Mouse (Mus musculus): ENCODE data around the gene Mark3. TPM values are rescaled to one million over a fixed set of nuclear protein-coding genes. Genes with fewer than 3 reads are reported as not detected.

Mark3 gene
- polyA plus RNA-seq, 1 experiment = 112 TPM

- no peak for TF ChIP-seq POLR2A (IDR thresholded peaks at IDR 0.05; ENCODE audit: borderline replicate concordance, extremely low read depth, insufficient read depth, insufficient read length, poor library complexity, severe bottlenecking)
- TF ChIP-seq CTCF (IDR thresholded peaks at IDR 0.05; ENCODE audit: borderline replicate concordance, extremely low read depth, insufficient read depth, insufficient read length) = no peak
- DNase-seq (ENCODE audit: low read depth) = peak; percentile 87
These were observed 117.1 kb downstream of the Mark3 start for GRCm38 (mm10) chr12:111691346-111691872.

DNA sequence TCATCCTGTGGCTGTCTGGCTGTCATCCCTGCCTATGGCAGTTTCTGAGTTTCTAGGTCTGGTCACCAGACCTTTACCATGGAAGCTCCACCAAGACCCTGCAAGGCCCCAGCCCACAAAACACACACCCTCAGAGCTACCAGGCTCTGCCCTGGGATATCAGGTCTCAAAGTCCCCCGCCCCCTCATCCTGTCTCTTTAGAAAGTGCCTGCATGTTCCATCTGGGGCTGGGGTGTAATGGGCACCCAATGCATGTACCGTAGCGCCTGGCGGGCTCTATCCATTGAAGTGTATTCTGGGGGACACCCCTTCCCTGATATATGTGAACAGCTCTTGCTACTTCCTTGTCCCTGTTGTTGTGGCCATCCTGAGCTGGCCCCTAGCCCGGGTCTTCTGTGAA is 118.6 kb downstream of the Mark3 start:
- DNase-seq (ENCODE audit: low read depth) = peak; percentile 52
- no peak for TF ChIP-seq POLR2A (IDR thresholded peaks at IDR 0.05; ENCODE audit: borderline replicate concordance, extremely low read depth, insufficient read depth, insufficient read length, poor library complexity, severe bottlenecking)
- TF ChIP-seq CTCF (IDR thresholded peaks at IDR 0.05; ENCODE audit: borderline replicate concordance, extremely low read depth, insufficient read depth, insufficient read length) = no peak

DNA sequence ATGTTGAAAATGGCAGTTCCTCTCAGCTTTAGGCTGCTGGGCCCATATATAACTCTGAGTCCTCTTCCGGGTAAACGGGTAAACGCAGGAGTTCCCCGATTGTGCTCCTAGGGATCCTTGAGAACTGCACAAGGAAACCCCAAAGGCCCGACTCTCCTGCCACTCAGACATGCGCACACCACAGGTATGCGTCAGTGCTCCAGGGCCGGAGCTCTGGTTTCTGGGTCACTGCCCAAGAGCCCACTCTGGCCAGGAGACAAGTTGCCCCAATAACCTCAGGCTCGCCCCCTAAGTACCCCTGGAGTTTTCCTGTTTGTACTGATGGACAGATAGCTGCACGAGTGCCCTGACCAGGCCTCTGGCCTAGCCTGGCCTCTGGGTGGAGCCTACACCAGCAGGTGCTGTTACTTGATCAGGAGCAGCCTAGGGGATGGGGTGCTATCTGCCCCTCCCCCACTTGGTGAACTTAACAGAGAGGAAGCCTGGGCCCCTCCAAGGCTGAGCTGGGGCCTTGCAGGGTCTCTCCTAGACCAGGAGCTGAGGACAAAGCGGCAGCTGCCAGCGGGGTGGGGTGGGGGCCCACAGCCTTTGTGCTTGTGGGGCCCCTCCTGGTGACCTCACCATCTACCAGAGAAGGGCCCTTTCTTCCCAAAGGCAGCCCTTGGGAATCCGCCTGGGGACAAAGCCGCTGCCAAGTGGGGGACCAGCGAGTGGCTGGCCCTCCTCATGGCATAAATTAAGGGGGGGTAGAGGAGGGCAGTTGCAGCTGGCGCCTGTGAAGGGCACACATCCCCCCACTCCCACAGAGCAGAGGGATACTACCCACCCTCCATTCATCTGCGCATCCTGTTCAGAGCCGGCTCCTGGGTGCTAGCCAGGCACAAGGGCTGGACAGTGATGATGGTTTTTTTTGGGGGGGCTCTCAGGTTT is 119.3 kb downstream of the Mark3 start:
- DNase-seq (ENCODE audit: low read depth) = peak; percentile 98
- TF ChIP-seq POLR2A (IDR thresholded peaks at IDR 0.05; ENCODE audit: borderline replicate concordance, extremely low read depth, insufficient read depth, insufficient read length, poor library complexity, severe bottlenecking) (no peak), CTCF (IDR thresholded peaks at IDR 0.05; ENCODE audit: borderline replicate concordance, extremely low read depth, insufficient read depth, insufficient read length) (no peak)

DNA sequence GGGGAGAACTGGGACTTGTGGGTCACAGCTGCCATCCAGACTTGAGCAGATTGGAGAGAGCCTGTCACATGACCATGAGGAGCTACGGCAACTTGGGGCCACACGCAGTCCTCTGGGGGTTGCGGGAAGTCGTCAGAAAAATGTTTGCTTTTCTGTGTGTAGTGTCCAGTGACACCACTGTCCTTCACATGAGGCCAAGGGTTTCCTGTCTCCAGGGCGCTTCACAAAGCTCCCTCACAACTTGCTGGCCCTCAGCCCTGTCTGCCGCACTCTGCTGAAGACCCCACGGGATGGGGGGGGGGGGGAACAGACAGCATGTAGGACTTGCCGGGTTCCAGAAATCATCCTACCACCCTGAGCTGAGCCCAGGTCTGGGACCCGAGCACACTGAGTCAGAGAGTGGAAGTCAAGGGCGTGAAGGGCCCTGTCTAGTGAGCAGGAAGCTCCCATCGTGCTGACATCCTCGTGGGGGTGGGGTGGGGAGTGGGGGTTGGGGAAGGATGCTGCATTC is 120.0 kb downstream of the Mark3 start:
- no peak for DNase-seq (ENCODE audit: low read depth)

DNA sequence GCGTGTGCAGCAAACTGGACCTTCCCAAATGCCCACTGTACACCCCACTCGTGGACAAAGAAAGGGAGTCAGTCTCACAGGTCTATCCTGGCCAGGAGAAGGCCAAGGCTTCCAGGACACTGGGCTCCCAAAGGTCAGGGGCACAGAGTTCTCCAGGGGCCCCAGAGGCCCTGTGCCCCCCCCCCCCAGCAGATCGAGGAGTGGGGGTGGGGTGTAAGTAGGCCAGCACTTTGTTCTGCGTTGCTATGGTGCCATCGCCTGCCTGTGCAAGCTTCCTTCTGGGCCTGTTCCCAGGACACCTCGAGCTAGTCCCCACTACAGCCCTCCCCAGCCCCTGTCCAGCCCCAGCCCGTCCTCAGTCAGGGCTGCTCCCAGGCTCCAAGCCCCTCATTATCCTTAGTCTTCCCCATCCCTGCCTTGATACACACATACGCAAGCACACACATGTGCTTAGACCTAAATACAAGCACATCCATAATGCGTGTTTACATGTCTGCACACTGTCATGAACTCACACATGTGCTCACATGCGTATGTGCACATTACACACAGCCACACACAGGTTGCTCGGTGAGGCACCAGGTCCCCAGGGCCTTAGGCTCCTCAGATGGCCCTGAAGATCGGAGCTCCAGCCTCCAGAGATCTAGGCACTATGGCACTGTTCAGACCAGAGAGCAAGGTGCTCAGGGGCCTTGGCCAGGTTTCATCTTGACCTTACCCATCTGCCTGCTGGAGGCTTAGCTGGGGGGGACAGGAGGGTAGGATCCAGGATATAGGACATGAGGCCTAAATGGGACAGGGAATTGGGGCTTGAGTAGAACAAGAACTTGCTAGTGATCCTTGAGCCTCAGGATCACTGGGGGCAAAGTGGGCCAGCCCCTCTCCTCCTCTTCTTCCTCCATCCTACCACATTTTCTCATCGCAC is 120.8 kb downstream of the Mark3 start:
- no peak for TF ChIP-seq POLR2A (IDR thresholded peaks at IDR 0.05; ENCODE audit: borderline replicate concordance, extremely low read depth, insufficient read depth, insufficient read length, poor library complexity, severe bottlenecking)
- no peak for TF ChIP-seq CTCF (IDR thresholded peaks at IDR 0.05; ENCODE audit: borderline replicate concordance, extremely low read depth, insufficient read depth, insufficient read length)
- peak; percentile 91 for DNase-seq (ENCODE audit: low read depth)

More for the DNA sequence above, 120.0 kb downstream of the Mark3 start:
- no peak for TF ChIP-seq CTCF (IDR thresholded peaks at IDR 0.05; ENCODE audit: borderline replicate concordance, extremely low read depth, insufficient read depth, insufficient read length)
- TF ChIP-seq POLR2A (IDR thresholded peaks at IDR 0.05; ENCODE audit: borderline replicate concordance, extremely low read depth, insufficient read depth, insufficient read length, poor library complexity, severe bottlenecking) = no peak

DNA sequence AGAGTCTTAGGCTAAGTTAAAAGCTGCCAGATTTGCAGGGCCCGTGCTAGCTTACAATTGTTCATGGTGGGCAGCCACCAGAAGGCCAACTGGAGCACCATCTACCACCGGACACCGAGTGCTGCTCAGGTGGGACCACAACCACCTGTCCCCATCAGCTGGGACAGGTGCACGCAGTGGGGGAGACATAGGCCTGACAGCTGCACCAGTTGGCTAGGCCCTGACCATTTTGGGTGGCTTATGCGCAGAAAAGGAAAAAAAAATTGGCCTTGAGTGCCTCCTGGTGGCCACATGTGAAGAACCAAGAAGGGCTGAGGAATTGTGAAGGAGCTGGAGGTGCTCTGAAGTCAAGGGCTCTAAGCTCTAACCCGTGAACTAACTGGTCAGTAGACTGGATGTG is 121.9 kb downstream of the Mark3 start:
- TF ChIP-seq CTCF (IDR thresholded peaks at IDR 0.05; ENCODE audit: borderline replicate concordance, extremely low read depth, insufficient read depth, insufficient read length) = peak; percentile 82
- TF ChIP-seq POLR2A (IDR thresholded peaks at IDR 0.05; ENCODE audit: borderline replicate concordance, extremely low read depth, insufficient read depth, insufficient read length, poor library complexity, severe bottlenecking) = no peak
- peak; percentile 89 for DNase-seq (ENCODE audit: low read depth)

- TF ChIP-seq CTCF (IDR thresholded peaks at IDR 0.05; ENCODE audit: borderline replicate concordance, extremely low read depth, insufficient read depth, insufficient read length) = no peak
- TF ChIP-seq POLR2A (IDR thresholded peaks at IDR 0.05; ENCODE audit: borderline replicate concordance, extremely low read depth, insufficient read depth, insufficient read length, poor library complexity, severe bottlenecking) = no peak
- no peak for DNase-seq (ENCODE audit: low read depth)
These were observed 123.4 kb downstream of the Mark3 start for GRCm38 (mm10) chr12:111697708-111698107.

- no peak for DNase-seq (ENCODE audit: low read depth)
- TF ChIP-seq CTCF (IDR thresholded peaks at IDR 0.05; ENCODE audit: borderline replicate concordance, extremely low read depth, insufficient read depth, insufficient read length) (no peak), POLR2A (IDR thresholded peaks at IDR 0.05; ENCODE audit: borderline replicate concordance, extremely low read depth, insufficient read depth, insufficient read length, poor library complexity, severe bottlenecking) (no peak)
These were observed 124.1 kb downstream of the Mark3 start for GRCm38 (mm10) chr12:111698346-111698913.

- DNase-seq (ENCODE audit: low read depth) = no peak
- TF ChIP-seq CTCF (IDR thresholded peaks at IDR 0.05; ENCODE audit: borderline replicate concordance, extremely low read depth, insufficient read depth, insufficient read length) = no peak
- TF ChIP-seq POLR2A (IDR thresholded peaks at IDR 0.05; ENCODE audit: borderline replicate concordance, extremely low read depth, insufficient read depth, insufficient read length, poor library complexity, severe bottlenecking) = no peak
These were observed 125.2 kb downstream of the Mark3 start for GRCm38 (mm10) chr12:111699542-111699941.

GRCm38 (mm10) chr12:111700920-111701458 is 126.7 kb downstream of the Mark3 start:
- TF ChIP-seq CTCF (IDR thresholded peaks at IDR 0.05; ENCODE audit: borderline replicate concordance, extremely low read depth, insufficient read depth, insufficient read length) (no peak), POLR2A (IDR thresholded peaks at IDR 0.05; ENCODE audit: borderline replicate concordance, extremely low read depth, insufficient read depth, insufficient read length, poor library complexity, severe bottlenecking) (no peak)

More at GRCm38 (mm10) chr12:111700920-111701458, 126.7 kb downstream of the Mark3 start:
- DNase-seq (ENCODE audit: low read depth) = no peak
